Mouse (Mus musculus): ENCODE data around the gene Eif4h.
"Not testable (repeated sequence)": the region's sequence is repeated elsewhere in the genome, so short reads cannot be mapped to it uniquely, and the experiment has no call there.

The Eif4h gene

DNA sequence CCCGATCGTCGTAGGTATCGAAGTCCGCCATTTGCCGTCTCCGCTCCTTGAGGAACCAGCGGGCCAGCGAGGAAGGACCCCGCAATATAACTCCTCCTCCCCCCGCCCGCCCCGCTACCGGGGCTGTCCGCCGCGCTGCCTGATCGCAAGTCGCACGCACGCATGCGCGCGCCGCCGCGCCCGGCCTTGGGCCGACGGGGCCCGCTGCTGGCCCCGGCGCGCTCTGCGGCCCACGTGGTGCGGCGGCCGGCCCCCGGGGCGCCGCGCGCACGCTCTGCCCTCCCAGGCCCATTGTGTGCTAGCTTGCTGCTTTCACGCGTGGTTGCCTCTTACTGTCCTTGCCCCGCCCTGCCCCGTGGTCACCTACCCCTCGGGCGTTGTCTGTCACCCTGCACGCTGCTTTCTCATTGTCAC, at the start of gene Eif4h:
Eif4h (minus strand) TSS at position 222 of the 414 bp plus-strand sequence.
- DNase-seq, result peak; percentile 94 to 99

DNA sequence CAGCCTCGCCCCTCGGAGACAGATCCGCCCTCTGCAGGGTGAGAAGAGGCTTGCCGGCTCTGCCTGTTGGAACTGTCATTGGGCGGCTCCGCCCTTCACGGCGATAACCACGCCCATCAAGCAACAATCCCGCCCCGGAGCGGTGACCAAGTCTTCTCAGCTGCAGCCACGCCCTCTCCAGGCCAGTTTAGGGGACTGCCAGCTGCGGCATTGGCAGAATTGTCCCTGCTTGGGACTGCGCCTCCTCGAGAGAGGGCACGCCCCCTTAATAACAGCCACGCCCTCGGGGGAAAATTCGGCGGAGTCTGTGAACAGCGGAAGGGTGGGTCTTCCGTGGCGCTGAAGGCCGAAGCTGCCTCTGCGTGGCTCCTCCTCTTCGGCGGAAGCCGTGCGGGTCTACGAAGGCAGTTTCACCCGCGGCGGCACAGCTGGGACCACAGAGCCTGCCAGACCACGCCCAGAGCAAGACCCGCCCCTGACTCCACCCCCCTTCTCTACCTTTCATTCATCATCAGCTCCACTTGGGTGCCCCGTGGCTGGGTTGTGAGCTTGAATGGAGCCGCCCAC, 49.5 kb upstream of the Eif4h start:
- DNase-seq, result peak; percentile 96 to 98

GRCm38 (mm10) chr5:134688086-134688717, 48.9 kb upstream of the Eif4h start, which contains the start of gene Limk1:
Gene Limk1, minus strand, starts transcription at chr5:134688598.
- no peak for DNase-seq

DNA sequence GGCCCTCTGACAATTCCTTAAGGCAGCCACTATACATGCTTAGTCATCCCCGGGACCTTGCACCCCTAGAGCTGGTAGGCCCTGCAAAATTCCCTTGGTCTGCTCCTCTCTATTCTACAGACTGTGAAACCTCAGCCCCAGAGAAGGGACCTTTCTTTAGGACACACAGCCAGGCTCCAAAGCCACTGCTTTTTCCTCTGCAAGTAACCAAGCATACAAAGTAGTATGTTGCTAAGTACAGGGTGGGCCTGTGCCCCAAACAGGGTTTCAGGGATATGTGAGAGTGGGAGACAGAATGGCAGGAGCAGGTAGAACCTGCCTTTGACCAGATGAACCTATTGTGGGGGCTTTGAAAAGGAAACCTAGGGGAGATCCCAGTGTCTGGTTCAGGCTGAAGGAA, 47.9 kb upstream of the Eif4h start:
- DNase-seq, result no peak

DNA sequence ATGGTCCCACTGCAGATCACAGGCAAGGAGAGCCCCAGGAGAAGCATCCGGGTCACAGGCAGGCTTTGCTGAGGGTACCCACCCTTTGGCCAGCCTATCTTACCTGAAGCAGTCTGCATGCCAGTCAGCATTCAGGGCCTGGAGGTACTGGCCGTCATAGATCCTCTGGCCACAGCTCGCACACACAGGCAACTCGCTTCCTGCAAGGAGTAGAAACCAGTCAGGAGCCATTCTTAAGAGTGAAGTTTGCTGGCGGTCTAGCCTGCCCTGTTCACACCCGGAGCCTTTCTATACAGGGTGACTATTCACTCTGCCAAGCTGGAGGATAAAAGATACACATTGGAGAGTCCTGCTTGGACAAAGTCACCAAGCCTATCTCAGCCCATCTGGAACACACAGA, 47.3 kb upstream of the Eif4h start:
- no peak for DNase-seq

DNA sequence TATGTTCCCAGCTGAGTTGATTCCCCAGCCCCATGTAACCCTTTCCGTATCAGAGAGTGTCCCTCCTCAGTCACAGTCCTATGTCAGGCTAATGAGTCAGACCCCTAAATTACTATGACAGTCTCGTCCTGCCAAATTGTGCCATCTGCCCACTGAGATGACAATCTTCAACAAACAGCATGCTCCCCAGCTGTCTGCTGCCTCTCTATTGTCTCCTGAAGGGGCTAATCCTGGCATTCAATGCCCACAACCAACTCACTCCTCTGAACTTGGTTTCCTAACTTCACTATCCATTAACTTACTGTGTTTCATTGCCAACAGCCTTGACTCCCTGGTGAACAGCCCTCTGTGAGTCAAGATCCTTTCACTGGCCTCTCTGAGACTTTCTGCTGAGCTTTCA, 45.1 kb upstream of the Eif4h start:
- DNase-seq, result no peak

- DNase-seq, result no peak
Observed at GRCm38 (mm10) chr5:134683813-134684212, 44.5 kb upstream of the Eif4h start.

DNA sequence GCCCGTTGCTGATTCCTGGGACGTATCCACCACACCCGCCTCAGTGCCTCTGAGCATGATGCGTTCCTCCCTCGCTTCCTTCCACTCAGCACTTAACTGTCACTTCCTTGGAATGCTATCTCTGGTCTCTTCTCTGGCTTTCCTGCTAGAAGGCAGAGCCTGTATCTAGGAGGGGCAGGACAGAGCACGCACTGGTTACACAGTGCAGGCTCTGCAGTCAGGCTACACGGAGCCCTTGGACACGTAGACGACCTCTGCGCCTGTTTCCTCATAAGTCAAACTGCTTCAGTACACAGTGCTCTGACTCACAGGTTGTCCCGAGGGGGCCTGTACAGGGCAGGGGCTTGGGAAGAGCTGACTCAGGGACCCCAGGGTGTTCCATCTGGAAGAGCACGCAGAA, 40.9 kb upstream of the Eif4h start:
- DNase-seq, result no peak

- no peak for DNase-seq
Observed at GRCm38 (mm10) chr5:134678827-134679546, 39.7 kb upstream of the Eif4h start.

- DNase-seq, result no peak
Observed at GRCm38 (mm10) chr5:134678031-134678430, 38.7 kb upstream of the Eif4h start.

DNA sequence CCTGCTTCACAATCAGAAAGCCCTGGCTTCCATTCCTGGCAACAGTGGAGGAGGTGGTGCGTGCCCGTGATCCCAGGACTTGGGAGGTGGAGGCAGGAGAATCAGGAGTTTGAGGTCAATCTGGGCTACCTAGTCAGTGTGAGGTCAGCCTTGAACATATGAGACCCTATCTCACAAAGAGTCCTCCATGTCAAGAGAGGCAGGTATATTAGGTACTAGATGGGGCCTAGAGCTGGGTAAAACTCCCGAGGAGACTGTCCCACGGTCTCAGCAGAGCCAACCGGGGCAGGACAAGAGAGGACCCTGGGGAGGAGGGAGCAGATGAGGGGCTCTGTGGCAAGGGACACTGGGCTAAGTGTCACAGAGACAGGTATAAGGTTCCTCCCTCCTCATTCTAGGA, 38.2 kb upstream of the Eif4h start:
- DNase-seq, result no peak

DNA sequence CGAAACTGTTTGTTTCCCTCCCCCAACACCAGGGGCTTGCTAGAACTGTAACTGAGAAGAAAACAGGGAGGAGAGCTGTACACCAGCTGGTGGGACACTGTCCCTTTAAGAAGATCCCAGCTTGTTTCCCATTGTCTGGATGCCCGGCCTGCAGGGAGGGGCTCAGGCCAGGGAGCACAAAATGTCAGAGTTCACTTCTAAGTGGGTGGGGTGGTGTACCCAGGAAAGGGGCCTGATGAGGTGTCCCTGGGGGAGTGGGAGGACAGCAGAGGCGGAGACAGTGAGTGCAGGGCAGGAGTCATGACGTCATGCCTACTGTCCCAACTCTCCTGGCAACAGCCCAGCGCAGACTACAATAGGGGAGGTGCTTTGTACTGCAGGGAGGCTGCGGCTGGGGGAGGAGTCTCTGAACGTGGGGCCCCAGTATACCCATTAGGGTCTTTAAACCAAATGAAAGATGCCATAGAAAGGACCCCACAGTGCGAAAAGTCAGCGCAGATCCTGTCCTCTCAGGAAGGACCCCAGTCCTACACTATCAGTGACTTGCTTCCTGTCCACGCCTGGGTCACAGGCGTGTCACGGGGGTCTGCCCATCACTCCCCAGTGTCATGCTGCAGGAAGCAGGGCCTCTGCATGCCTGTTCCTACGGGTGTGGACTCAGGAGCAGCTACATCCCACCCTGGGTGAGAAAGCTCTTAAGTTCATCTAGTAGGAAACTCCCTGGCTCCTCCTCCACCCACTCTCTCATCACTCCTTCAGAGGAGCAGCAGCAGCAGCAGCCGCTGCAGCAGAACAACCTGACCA, 36.9 kb upstream of the Eif4h start:
- peak; percentile 37 to 44 for DNase-seq

DNA sequence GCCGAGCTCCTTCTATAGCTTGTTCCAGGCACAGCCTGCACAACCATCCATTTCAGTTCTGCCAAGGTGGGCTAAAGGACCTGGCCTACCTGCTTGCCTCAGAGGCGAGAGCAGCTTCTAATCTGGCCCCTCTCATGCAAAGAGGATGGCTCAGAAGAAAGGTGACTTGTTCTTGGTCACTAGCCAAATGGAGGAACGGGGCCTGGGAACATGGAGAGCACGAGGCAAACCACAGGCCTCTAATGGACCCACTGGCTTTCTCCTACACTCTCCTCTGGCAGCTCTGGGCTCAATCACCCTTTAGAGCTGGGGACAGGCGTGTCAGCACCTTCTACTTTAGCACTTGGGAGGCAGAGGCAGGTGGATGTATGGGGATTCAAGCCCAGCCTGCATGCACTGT, 35.7 kb upstream of the Eif4h start:
- no peak for DNase-seq

- DNase-seq, result no peak
Observed at GRCm38 (mm10) chr5:134672611-134673010, 33.3 kb upstream of the Eif4h start.

- no peak for DNase-seq
Observed at GRCm38 (mm10) chr5:134672198-134672516, 32.9 kb upstream of the Eif4h start.

GRCm38 (mm10) chr5:134671335-134672197, 32.3 kb upstream of the Eif4h start:
- DNase-seq, result no peak

DNA sequence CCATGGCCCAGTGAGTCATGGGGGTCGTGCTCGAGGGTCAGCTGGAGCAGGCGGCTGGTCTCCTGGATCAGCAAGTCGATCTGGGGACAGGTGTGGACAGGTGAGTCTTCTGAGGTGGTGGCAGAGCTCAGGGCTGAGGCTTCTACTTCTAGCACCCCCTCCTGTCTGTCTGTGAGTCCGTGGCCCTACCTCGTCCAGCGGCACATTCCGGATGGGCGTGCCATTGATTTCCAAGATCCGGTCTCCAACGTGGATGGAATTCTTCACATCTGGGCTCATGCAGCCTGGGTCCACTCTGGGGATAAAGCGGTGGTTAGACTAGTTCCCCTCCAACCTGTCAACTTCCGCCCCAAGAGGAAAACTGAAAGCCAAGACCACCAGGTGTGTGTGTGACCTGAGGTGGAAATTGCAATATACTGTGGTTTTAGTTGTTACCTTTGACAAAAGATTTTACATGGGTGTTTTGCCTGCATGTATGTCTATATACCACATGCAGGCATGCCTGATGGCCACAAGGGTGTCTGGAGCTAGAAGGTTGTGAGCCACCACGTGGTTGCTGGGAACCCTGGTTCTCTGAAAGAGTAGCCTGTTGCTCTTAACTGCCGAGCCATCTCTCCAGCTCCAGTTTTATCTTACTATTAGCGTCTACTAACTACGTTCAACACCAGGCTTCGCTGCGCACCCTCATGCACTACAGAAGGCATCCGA, 29.9 kb upstream of the Eif4h start:
- no peak for DNase-seq

GRCm38 (mm10) chr5:134668495-134668894, 29.2 kb upstream of the Eif4h start:
- DNase-seq, result no peak

DNA sequence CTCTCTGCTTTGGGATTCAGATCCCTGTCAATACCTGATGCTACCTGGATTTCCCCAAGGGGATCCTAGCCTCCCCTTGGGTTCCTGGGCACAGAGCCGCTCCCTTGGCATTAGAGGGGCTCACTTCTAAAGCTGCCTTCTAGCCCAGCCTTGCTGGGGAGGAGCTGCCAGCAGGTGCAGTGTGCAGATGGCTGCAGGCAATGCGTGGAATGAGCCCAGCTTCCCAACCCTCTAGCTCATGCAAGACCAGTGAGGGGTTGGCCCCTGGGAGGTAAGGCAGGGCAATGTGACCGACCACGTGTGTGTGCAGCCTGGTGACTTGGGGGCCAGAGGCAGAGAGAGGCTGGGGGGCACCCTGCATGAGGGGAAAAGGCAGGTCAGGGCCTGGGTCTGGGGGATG, 17.4 kb upstream of the Eif4h start:
- DNase-seq, result no peak

GRCm38 (mm10) chr5:134652015-134652414, 12.7 kb upstream of the Eif4h start:
- no peak for DNase-seq

GRCm38 (mm10) chr5:134650926-134651325, 11.6 kb upstream of the Eif4h start:
- peak; percentile 33 to 35 for DNase-seq

- DNase-seq, result not testable (repeated sequence)
Observed at GRCm38 (mm10) chr5:134648976-134649375, 9.7 kb upstream of the Eif4h start.
